ENCODE assay signal across 8 mouse cellular contexts in genomic region chr7:119744321-119744720, GRCm38 (mm10). TPM values are rescaled to one million over a fixed set of nuclear protein-coding genes. Genes with fewer than 3 reads are reported as not detected.
A peak's percentile ranks its signal among the peaks of the same experiment; 100 is the strongest.
DNase-seq lines count a peak whose midpoint lies in the region; ATAC-seq lines count a peak whose summit lies in the region.

No protein-coding gene starts in this region.

- no peak overlapping the region for H3K9ac ChIP-seq in kidney, embryonic 14.5 days (ENCODE audit: low read depth, low read length)
- H3K9ac ChIP-seq in hindbrain, embryonic 11.5 days (ENCODE audit: low read depth, low read length) = no peak overlapping the region
- no peak overlapping the region for H3K9ac ChIP-seq in liver, embryonic 15.5 days
- H3K9ac ChIP-seq in stomach, embryonic 16.5 days (ENCODE audit: low read length) = peak overlapping the region; percentile 56

- no peaks in the 10 kb centered on the region for H3K36me3 ChIP-seq in kidney, embryonic 14.5 days (ENCODE audit: control insufficient read depth, insufficient read depth, low read length)
- no peaks in the 10 kb centered on the region for H3K36me3 ChIP-seq in hindbrain, embryonic 11.5 days (ENCODE audit: control insufficient read depth, insufficient read depth, low read length)
- H3K36me3 ChIP-seq in liver, embryonic 15.5 days (replicated peaks) = no peaks in the 10 kb centered on the region
- H3K36me3 ChIP-seq in stomach, embryonic 16.5 days (ENCODE audit: control insufficient read depth, insufficient read depth, low read length) = no peaks in the 10 kb centered on the region

- WGBS in kidney, embryonic 14.5 days = 6% methylated on average over 34 of the region's 34 CpGs
- WGBS in hindbrain, embryonic 11.5 days = 9% methylated on average over 34 of the region's 34 CpGs
- 5% methylated on average over 34 of the region's 34 CpGs for WGBS in liver, embryonic 15.5 days (ENCODE audit: insufficient replicate concordance)
- 6% methylated on average over 34 of the region's 34 CpGs for WGBS in stomach, embryonic 16.5 days

- DNase-seq in kidney, adult 11 months = no peak
- DNase-seq in hindbrain, embryonic 11.5 days (ENCODE audit: low spot score) = peak; percentile 62
- DNase-seq in left cerebral cortex, adult 8-10 months (ENCODE audit: low spot score in 2 of 2) = no peak
- DNase-seq in frontal cortex, postnatal 14 days (ENCODE audit: low spot score in 2 of 2) = no peak

- peak; percentile 74 for ATAC-seq in kidney, embryonic 14.5 days (ENCODE audit: low FRiP score, low TSS enrichment)
- ATAC-seq in hindbrain, embryonic 11.5 days (ENCODE audit: low FRiP score) = peak; percentile 62
- ATAC-seq in liver, embryonic 15.5 days (ENCODE audit: insufficient read depth) = no peak
- no peak for ATAC-seq in stomach, embryonic 16.5 days (ENCODE audit: insufficient read depth, low FRiP score)

- no peak overlapping the region for H3K4me3 ChIP-seq in kidney, embryonic 14.5 days (ENCODE audit: low read length)
- H3K4me3 ChIP-seq in brown adipose tissue, adult 24 weeks (ENCODE audit: insufficient read depth, low read depth, low read length) = peak overlapping the region; percentile 23; the same call in 1 of the 2 replicates
- H3K4me3 ChIP-seq in hindbrain, embryonic 11.5 days (ENCODE audit: low read depth, low read length) = no peak overlapping the region
- peak overlapping the region; percentile 24 for H3K4me3 ChIP-seq in liver, embryonic 15.5 days (replicated peaks)
- peak overlapping the region; percentile 23 for H3K4me3 ChIP-seq in stomach, embryonic 16.5 days (replicated peaks; ENCODE audit: low read length)

- 0 out of 2 replicates have a peak, but pooled peaks cover 2% of the 10 kb centered on the region for H3K9me3 ChIP-seq in kidney, embryonic 14.5 days (ENCODE audit: control insufficient read depth, low read length)
- H3K9me3 ChIP-seq in hindbrain, embryonic 11.5 days (ENCODE audit: control insufficient read depth, low read length) = no peaks in the 10 kb centered on the region
- no peaks in the 10 kb centered on the region for H3K9me3 ChIP-seq in liver, embryonic 15.5 days (replicated peaks)
- H3K9me3 ChIP-seq in stomach, embryonic 16.5 days (replicated peaks; ENCODE audit: control insufficient read depth, low read length) = no peaks in the 10 kb centered on the region

- no peak overlapping the region for H3K27ac ChIP-seq in kidney, embryonic 14.5 days (ENCODE audit: low read depth, low read length)
- no peak overlapping the region for H3K27ac ChIP-seq in brown adipose tissue, adult 24 weeks (replicated peaks; ENCODE audit: low read depth, low read length)
- H3K27ac ChIP-seq in hindbrain, embryonic 11.5 days (ENCODE audit: low read depth, low read length) = no peak overlapping the region
- no peak overlapping the region for H3K27ac ChIP-seq in liver, embryonic 15.5 days (replicated peaks)
- H3K27ac ChIP-seq in stomach, embryonic 16.5 days (ENCODE audit: low read length) = no peak overlapping the region

- H3K4me1 ChIP-seq in kidney, embryonic 14.5 days (ENCODE audit: control insufficient read depth, insufficient read depth, low read length) = no peaks in the 10 kb centered on the region
- H3K4me1 ChIP-seq in brown adipose tissue, adult 24 weeks (ENCODE audit: control insufficient read depth, insufficient read depth, insufficient read length, low read length) = peaks cover 2% of the 10 kb centered on the region; the same call in 1 of the 2 replicates
- H3K4me1 ChIP-seq in hindbrain, embryonic 11.5 days (replicated peaks; ENCODE audit: control insufficient read depth, insufficient read depth, low read length) = 0 out of 2 replicates have a peak, but pooled peaks cover 2% of the 10 kb centered on the region
- H3K4me1 ChIP-seq in liver, embryonic 15.5 days (replicated peaks) = 0 out of 2 replicates have a peak, but pooled peaks cover 4% of the 10 kb centered on the region
- no peaks in the 10 kb centered on the region for H3K4me1 ChIP-seq in stomach, embryonic 16.5 days (ENCODE audit: control insufficient read depth, insufficient read depth, low read length)

- peak overlapping the region; percentile 23; the same call in 1 of the 2 replicates for H3K4me2 ChIP-seq in kidney, embryonic 14.5 days (replicated peaks; ENCODE audit: low read depth, low read length)
- H3K4me2 ChIP-seq in hindbrain, embryonic 11.5 days (replicated peaks; ENCODE audit: low read depth, low read length) = peak overlapping the region; percentile 25
- peak overlapping the region; percentile 54 for H3K4me2 ChIP-seq in liver, embryonic 15.5 days
- H3K4me2 ChIP-seq in stomach, embryonic 16.5 days (ENCODE audit: low read depth, low read length) = peak overlapping the region; percentile 46

- H3K27me3 ChIP-seq in kidney, embryonic 14.5 days (ENCODE audit: control insufficient read depth, insufficient read depth, low read length) = no peaks in the 10 kb centered on the region
- H3K27me3 ChIP-seq in hindbrain, embryonic 11.5 days (ENCODE audit: control insufficient read depth, insufficient read depth, low read length) = no peaks in the 10 kb centered on the region
- no peaks in the 10 kb centered on the region for H3K27me3 ChIP-seq in liver, embryonic 15.5 days
- H3K27me3 ChIP-seq in stomach, embryonic 16.5 days (ENCODE audit: control insufficient read depth, insufficient read depth, low read length) = no peaks in the 10 kb centered on the region

RNA-seq across cellular contexts. Expression of gene Acsm3, which starts 16.4 kb away (rescaled TPM):
- polyA plus RNA-seq in kidney, embryonic 14.5 days (2014; fragmentation: Nextera tagmentation; extraction: Ambion mirVana) = 0.16 and 0.74 TPM in 2 replicates
- 87.9 and 175 TPM in 2 replicates for polyA plus RNA-seq in brown adipose tissue, adult 24 weeks (2012; ENCODE audit: insufficient read depth, insufficient read length, missing spikeins)
- polyA plus RNA-seq in hindbrain, embryonic 11.5 days (2014; fragmentation: Nextera tagmentation; extraction: Ambion mirVana) = 0.18 and 0.57 TPM in 2 replicates
- 3.2 and 5.4 TPM in 2 replicates for polyA plus RNA-seq in liver, embryonic 15.5 days (2015; fragmentation: Nextera tagmentation; extraction: Ambion mirVana)
- 13.3 and 18.5 TPM in 2 replicates for polyA plus RNA-seq in stomach, embryonic 16.5 days (2015; fragmentation: Nextera tagmentation; extraction: Ambion mirVana)
- total RNA-seq in left cerebral cortex, adult 8-10 months (2022) = not detected

RNA-seq across cellular contexts. Expression of gene Thumpd1, which starts 23.7 kb away (rescaled TPM):
- polyA plus RNA-seq in kidney, embryonic 14.5 days (2014; fragmentation: Nextera tagmentation; extraction: Ambion mirVana) = 55.0 and 89.8 TPM in 2 replicates
- 14.5 and 16.7 TPM in 2 replicates for polyA plus RNA-seq in brown adipose tissue, adult 24 weeks (2012; ENCODE audit: insufficient read depth, insufficient read length, missing spikeins)
- polyA plus RNA-seq in hindbrain, embryonic 11.5 days (2014; fragmentation: Nextera tagmentation; extraction: Ambion mirVana) = 89.7 and 99.0 TPM in 2 replicates
- polyA plus RNA-seq in liver, embryonic 15.5 days (2015; fragmentation: Nextera tagmentation; extraction: Ambion mirVana) = 23.7 and 24.0 TPM in 2 replicates
- 62.3 and 65.2 TPM in 2 replicates for polyA plus RNA-seq in stomach, embryonic 16.5 days (2015; fragmentation: Nextera tagmentation; extraction: Ambion mirVana)
- total RNA-seq in left cerebral cortex, adult 8-10 months (2022) = 10 to 100 TPM; 43.2 to 49.2 (median 48.2) TPM

RNA-seq across cellular contexts. Expression of gene Rexo5, which starts 49.5 kb away (rescaled TPM):
- 22.9 and 30.6 TPM in 2 replicates for polyA plus RNA-seq in kidney, embryonic 14.5 days (2014; fragmentation: Nextera tagmentation; extraction: Ambion mirVana)
- polyA plus RNA-seq in brown adipose tissue, adult 24 weeks (2012; ENCODE audit: insufficient read depth, insufficient read length, missing spikeins) = 5.4 and 8.4 TPM in 2 replicates
- 24.0 and 27.4 TPM in 2 replicates for polyA plus RNA-seq in hindbrain, embryonic 11.5 days (2014; fragmentation: Nextera tagmentation; extraction: Ambion mirVana)
- 10.8 and 11.6 TPM in 2 replicates for polyA plus RNA-seq in liver, embryonic 15.5 days (2015; fragmentation: Nextera tagmentation; extraction: Ambion mirVana)
- polyA plus RNA-seq in stomach, embryonic 16.5 days (2015; fragmentation: Nextera tagmentation; extraction: Ambion mirVana) = 17.8 and 25.6 TPM in 2 replicates
- 1 to 10 TPM; 1.0 to 3.6 (median 2.1) TPM for total RNA-seq in left cerebral cortex, adult 8-10 months (2022)

RNA-seq across cellular contexts. Expression of gene Eri2, which starts 49.5 kb away (rescaled TPM):
- polyA plus RNA-seq in kidney, embryonic 14.5 days (2014; fragmentation: Nextera tagmentation; extraction: Ambion mirVana) = 23.8 and 31.7 TPM in 2 replicates
- polyA plus RNA-seq in brown adipose tissue, adult 24 weeks (2012; ENCODE audit: insufficient read depth, insufficient read length, missing spikeins) = 3.3 and 5.4 TPM in 2 replicates
- polyA plus RNA-seq in hindbrain, embryonic 11.5 days (2014; fragmentation: Nextera tagmentation; extraction: Ambion mirVana) = 33.5 and 37.3 TPM in 2 replicates
- polyA plus RNA-seq in liver, embryonic 15.5 days (2015; fragmentation: Nextera tagmentation; extraction: Ambion mirVana) = 10.4 and 10.8 TPM in 2 replicates
- polyA plus RNA-seq in stomach, embryonic 16.5 days (2015; fragmentation: Nextera tagmentation; extraction: Ambion mirVana) = 19.5 and 20.3 TPM in 2 replicates
- total RNA-seq in left cerebral cortex, adult 8-10 months (2022) = 1 to 10 TPM; 5.7 to 7.5 (median 7.1) TPM

RNA-seq across cellular contexts. Expression of gene Acsm4, which starts 54.5 kb away (rescaled TPM):
- polyA plus RNA-seq in kidney, embryonic 14.5 days (2014; fragmentation: Nextera tagmentation; extraction: Ambion mirVana) = not detected in 2 replicates
- not detected in 2 replicates for polyA plus RNA-seq in brown adipose tissue, adult 24 weeks (2012; ENCODE audit: insufficient read depth, insufficient read length, missing spikeins)
- not detected in 2 replicates for polyA plus RNA-seq in hindbrain, embryonic 11.5 days (2014; fragmentation: Nextera tagmentation; extraction: Ambion mirVana)
- polyA plus RNA-seq in liver, embryonic 15.5 days (2015; fragmentation: Nextera tagmentation; extraction: Ambion mirVana) = not detected in 2 replicates
- polyA plus RNA-seq in stomach, embryonic 16.5 days (2015; fragmentation: Nextera tagmentation; extraction: Ambion mirVana) = not detected in 2 replicates
- under 1 TPM in 1 of 4 experiments, not detected in 3; 0.23 TPM for total RNA-seq in left cerebral cortex, adult 8-10 months (2022)

Comparison
In these comparisons a context has a peak if more than half of its experiments do, and no peak if none do; other contexts are left out.
1. ATAC-seq: peak in kidney, embryonic 14.5 days (single experiment) and hindbrain, embryonic 11.5 days (single experiment); none in liver, embryonic 15.5 days (single experiment) and stomach, embryonic 16.5 days (single experiment).
2. H3K4me3 ChIP-seq: peak in brown adipose tissue, adult 24 weeks (single experiment), liver, embryonic 15.5 days (single experiment) and stomach, embryonic 16.5 days (single experiment); none in kidney, embryonic 14.5 days (single experiment) and hindbrain, embryonic 11.5 days (single experiment).
3. Peak in every context shown above with its lines, with median percentiles within 50 percentile points of each other: H3K4me2 ChIP-seq.